Mouse (Mus musculus): ENCODE measurements around the gene Dynlt1c.
"Not testable (repeated sequence)": the region's sequence is repeated elsewhere in the genome, so short reads cannot be mapped to it uniquely, and the experiment has no call there.

- not testable (repeated sequence) for TF ChIP-seq EP300, CTCF (IDR thresholded peaks at IDR 0.05; ENCODE audit: low read depth)
Measured at GRCm38 (mm10) chr17:6605347-6605746, 3.9 kb downstream of the Dynlt1c start.

Data from liver, postnatal 0 days (tissue).